Mouse (Mus musculus): Measurements from ENCODE around the gene Il2rb.
A peak's percentile ranks its signal among the peaks of the same experiment; 100 is the strongest.

Gene Il2rb

DNA sequence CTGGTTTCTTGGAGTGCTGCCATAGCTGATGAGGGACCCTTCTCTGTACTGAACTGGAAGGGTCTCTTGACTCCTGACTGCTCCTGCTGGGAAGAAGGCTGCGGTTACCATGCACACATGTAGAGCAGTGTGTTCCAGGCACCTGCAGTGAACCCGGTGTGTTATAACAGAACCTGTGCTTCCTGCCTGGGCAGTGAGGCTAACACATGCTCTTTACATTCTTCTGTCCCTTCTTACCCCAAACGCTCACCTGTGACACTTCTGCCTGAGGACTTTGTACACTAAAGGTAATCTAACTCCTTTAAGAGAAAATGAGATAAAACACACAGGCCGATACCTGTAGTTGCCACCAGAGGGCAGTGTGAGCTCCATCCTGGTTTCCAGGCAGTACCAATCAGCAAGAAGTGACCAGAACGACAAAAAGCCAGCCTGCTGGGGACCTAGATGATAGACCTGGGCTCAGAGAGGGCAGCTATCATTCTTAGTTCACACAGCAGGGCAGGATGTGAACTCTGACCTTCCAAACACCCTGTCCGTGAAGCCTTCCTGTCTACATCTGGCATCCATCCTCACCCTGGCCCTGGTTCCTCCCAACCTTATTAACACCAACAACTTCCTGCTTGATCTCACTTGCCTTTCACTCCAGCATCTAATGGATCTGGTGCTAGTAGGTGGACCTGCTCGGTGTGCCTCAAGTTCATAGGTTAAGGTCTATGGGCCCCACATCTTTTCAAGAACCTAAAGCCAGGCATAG is 19.5 kb upstream of the Il2rb start:
- peaks cover 31% of the 10 kb centered on the region for H3K4me1 ChIP-seq (replicated peaks; ENCODE audit: low read depth, low read length)
- no peaks in the 10 kb centered on the region for H3K9me3 ChIP-seq (ENCODE audit: low read length)
- no peaks in the 10 kb centered on the region for H3K36me3 ChIP-seq (ENCODE audit: insufficient read depth, low read length)
- H3K4me3 ChIP-seq (replicated peaks; ENCODE audit: low read length): no peak overlapping the region
- H3K27me3 ChIP-seq (ENCODE audit: insufficient read depth, low read length): no peaks in the 10 kb centered on the region
- TF ChIP-seq POU5F1 (IDR thresholded peaks at IDR 0.05; ENCODE audit: borderline replicate concordance, low read length): no peak
- TF ChIP-seq CTCF (conservative IDR thresholded peaks at IDR 0.05; ENCODE audit: low read length): peak; percentile 97
- no peak for TF ChIP-seq NANOG (IDR thresholded peaks at IDR 0.05; ENCODE audit: borderline replicate concordance, low read length)

DNA sequence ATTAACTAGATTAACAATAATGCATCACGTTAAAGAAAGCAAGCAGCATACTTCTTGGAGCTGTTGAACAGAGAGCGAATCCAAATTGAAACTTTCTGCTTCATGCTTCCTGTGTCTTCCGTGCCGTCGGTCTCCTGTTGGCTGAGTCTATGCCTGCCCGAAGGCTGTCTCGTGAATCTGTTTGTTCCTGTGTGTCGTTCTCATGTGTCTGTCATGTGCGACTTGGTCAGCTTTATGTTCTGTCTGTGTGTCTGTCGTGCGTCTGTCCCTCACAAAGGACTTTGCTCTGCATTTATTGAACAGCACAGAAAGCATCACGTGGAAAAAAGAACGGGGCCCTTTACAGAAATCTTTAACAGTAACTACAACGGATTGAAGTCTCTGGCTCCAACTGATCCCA is 17.9 kb upstream of the Il2rb start:
- Histone ChIP-seq H3K36me3 (ENCODE audit: insufficient read depth, low read length) (no peaks in the 10 kb centered on the region), H3K27me3 (ENCODE audit: insufficient read depth, low read length) (no peaks in the 10 kb centered on the region), H3K4me3 (replicated peaks; ENCODE audit: low read length) (no peak overlapping the region), H3K4me1 (replicated peaks; ENCODE audit: low read depth, low read length) (peaks cover 34% of the 10 kb centered on the region), H3K9me3 (ENCODE audit: low read length) (no peaks in the 10 kb centered on the region)
- TF ChIP-seq POU5F1 (IDR thresholded peaks at IDR 0.05; ENCODE audit: borderline replicate concordance, low read length) (no peak), CTCF (conservative IDR thresholded peaks at IDR 0.05; ENCODE audit: low read length) (no peak), NANOG (IDR thresholded peaks at IDR 0.05; ENCODE audit: borderline replicate concordance, low read length) (no peak)

DNA sequence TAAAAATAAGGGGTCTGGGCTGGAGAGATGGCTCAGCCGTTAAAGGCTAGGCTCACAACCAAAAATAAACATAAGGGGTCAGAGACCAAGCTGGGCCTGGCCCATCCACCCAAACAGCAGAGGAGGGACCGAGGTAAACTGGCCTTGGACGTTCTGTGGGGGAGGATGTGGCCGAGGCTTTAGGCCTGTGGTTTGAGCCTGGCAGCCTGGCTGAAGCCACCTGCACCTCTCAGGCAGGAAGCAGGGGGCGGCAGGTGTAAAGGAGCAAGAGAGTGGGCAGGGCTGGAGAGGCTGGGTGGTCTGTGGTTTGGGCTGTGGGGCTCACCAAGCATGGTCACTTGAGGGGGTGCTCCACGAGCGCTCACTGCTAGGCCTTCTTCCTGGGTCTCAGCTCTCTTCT is 16.9 kb upstream of the Il2rb start:
- H3K36me3 ChIP-seq (ENCODE audit: insufficient read depth, low read length): no peaks in the 10 kb centered on the region
- H3K4me1 ChIP-seq (replicated peaks; ENCODE audit: low read depth, low read length): peaks cover 34% of the 10 kb centered on the region
- H3K27me3 ChIP-seq (ENCODE audit: insufficient read depth, low read length): no peaks in the 10 kb centered on the region
- TF ChIP-seq CTCF (conservative IDR thresholded peaks at IDR 0.05; ENCODE audit: low read length) (no peak), POU5F1 (IDR thresholded peaks at IDR 0.05; ENCODE audit: borderline replicate concordance, low read length) (no peak), NANOG (IDR thresholded peaks at IDR 0.05; ENCODE audit: borderline replicate concordance, low read length) (no peak)
- no peaks in the 10 kb centered on the region for H3K9me3 ChIP-seq (ENCODE audit: low read length)
- no peak overlapping the region for H3K4me3 ChIP-seq (replicated peaks; ENCODE audit: low read length)

DNA sequence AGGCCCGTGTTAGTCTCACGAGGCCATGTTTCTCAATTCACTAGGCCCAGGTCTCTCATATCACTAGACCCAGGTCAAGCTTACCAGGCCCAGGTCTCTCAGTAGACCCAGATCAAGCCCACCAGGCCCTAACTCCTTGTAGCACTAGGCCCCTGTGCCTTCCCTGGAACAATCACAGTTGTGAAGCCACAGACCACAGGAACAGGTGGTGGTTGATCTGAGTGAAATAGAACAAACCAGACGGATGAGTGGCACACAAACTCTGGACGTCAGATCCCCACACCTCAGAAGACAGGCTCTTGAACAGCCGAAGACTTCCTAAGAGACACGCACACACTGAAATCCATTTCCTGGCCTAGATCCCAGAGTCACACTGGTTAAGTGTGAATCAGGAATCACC is 15.7 kb upstream of the Il2rb start:
- H3K4me3 ChIP-seq (replicated peaks; ENCODE audit: low read length): no peak overlapping the region
- no peaks in the 10 kb centered on the region for H3K36me3 ChIP-seq (ENCODE audit: insufficient read depth, low read length)
- H3K9me3 ChIP-seq (ENCODE audit: low read length): no peaks in the 10 kb centered on the region
- no peak for TF ChIP-seq NANOG (IDR thresholded peaks at IDR 0.05; ENCODE audit: borderline replicate concordance, low read length)
- no peak for TF ChIP-seq CTCF (conservative IDR thresholded peaks at IDR 0.05; ENCODE audit: low read length)
- no peak for TF ChIP-seq POU5F1 (IDR thresholded peaks at IDR 0.05; ENCODE audit: borderline replicate concordance, low read length)
- H3K27me3 ChIP-seq (ENCODE audit: insufficient read depth, low read length): no peaks in the 10 kb centered on the region
- peaks cover 30% of the 10 kb centered on the region for H3K4me1 ChIP-seq (replicated peaks; ENCODE audit: low read depth, low read length)

DNA sequence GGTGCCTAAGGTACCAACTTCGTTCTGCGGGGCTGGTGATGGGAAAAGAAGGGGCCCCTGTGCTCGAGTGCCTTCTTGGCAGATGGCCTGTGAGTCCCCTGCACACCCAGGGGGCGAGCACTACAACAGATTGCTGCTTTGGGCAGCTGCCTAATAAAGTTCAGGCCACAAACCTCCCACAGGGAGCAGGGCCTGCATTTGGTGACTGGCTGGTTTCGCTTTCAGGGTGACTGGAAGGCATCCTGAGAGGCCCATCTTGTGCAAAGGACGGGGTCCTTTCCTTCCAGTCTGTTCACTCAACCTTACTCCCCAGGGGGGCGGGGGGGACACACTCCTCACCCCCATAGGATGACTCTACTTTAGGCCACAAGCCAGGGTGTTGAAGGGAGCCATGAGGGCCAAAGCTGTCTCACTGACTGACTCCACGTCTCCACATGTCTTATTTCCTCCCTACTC is 15.1 kb upstream of the Il2rb start:
- H3K36me3 ChIP-seq (ENCODE audit: insufficient read depth, low read length): no peaks in the 10 kb centered on the region

DNA sequence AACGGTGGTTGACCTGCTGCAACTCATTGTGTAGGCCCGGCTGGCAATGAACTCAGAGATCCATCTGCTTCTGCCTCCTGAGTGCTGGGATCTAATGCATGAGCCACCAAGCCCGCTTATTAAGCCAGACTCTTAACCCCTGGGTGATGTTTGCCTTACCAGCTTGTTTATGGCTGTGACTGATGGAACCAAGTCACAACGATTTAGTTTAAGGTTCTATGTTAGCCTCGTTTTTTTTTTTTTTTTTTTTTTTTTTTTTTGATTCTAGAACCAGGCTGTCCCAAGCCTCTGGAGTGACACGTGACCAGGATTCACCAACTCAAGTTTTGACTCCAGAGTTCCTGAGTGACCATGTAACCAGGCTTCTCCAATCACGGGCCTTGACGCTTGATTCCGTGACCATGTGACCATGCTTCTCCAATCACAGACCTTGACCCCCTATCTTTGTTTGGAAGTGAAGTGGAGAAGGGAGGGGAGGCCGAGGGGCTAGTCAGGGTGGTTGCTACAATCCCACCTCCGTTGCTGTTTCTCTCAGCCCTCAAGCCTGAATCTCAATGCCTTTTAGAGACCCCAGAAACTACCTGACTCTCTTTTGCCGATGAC is 14.3 kb upstream of the Il2rb start:
- peak overlapping the region; percentile 54 for H3K4me3 ChIP-seq (replicated peaks; ENCODE audit: low read length)
- H3K36me3 ChIP-seq (ENCODE audit: insufficient read depth, low read length): no peaks in the 10 kb centered on the region
- TF ChIP-seq POU5F1 (IDR thresholded peaks at IDR 0.05; ENCODE audit: borderline replicate concordance, low read length) (no peak), CTCF (conservative IDR thresholded peaks at IDR 0.05; ENCODE audit: low read length) (no peak), NANOG (IDR thresholded peaks at IDR 0.05; ENCODE audit: borderline replicate concordance, low read length) (no peak)
- peaks cover 20% of the 10 kb centered on the region for H3K4me1 ChIP-seq (replicated peaks; ENCODE audit: low read depth, low read length)
- H3K27me3 ChIP-seq (ENCODE audit: insufficient read depth, low read length): peaks cover 4% of the 10 kb centered on the region; the same call in 1 of the 2 replicates
- peaks cover 7% of the 10 kb centered on the region for H3K9me3 ChIP-seq (ENCODE audit: low read length)

More for the DNA sequence above, 15.1 kb upstream of the Il2rb start:
- Histone ChIP-seq H3K4me3 (replicated peaks; ENCODE audit: low read length) (peak overlapping the region; percentile 54), H3K9me3 (ENCODE audit: low read length) (no peaks in the 10 kb centered on the region), H3K27me3 (ENCODE audit: insufficient read depth, low read length) (no peaks in the 10 kb centered on the region), H3K4me1 (replicated peaks; ENCODE audit: low read depth, low read length) (peaks cover 25% of the 10 kb centered on the region)
- no peak for TF ChIP-seq CTCF (conservative IDR thresholded peaks at IDR 0.05; ENCODE audit: low read length)
- TF ChIP-seq NANOG (IDR thresholded peaks at IDR 0.05; ENCODE audit: borderline replicate concordance, low read length): no peak
- no peak for TF ChIP-seq POU5F1 (IDR thresholded peaks at IDR 0.05; ENCODE audit: borderline replicate concordance, low read length)

DNA sequence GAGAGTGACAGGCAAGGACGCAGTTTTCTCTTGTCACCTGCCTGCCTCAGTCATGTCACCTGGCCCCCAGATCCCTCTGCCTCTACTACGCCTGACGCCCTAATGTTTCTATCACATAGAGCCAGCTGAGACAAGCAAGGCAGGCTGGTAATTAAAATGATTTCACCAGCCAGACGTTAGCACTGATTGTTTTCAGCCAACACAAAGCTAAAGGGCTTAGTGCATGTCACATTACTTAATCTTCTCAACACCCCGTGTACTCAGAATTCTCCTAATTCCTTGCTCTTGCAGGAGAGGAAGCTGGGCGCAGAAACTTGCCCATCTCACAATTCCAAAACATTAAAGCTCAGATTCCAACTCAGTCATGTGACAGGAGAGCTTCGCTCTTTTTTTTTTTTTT is 13.4 kb upstream of the Il2rb start:
- no peak for TF ChIP-seq POU5F1 (IDR thresholded peaks at IDR 0.05; ENCODE audit: borderline replicate concordance, low read length)
- TF ChIP-seq CTCF (conservative IDR thresholded peaks at IDR 0.05; ENCODE audit: low read length): no peak
- no peak for TF ChIP-seq NANOG (IDR thresholded peaks at IDR 0.05; ENCODE audit: borderline replicate concordance, low read length)
- H3K27me3 ChIP-seq (ENCODE audit: insufficient read depth, low read length): peaks cover 4% of the 10 kb centered on the region; the same call in 1 of the 2 replicates
- H3K4me1 ChIP-seq (replicated peaks; ENCODE audit: low read depth, low read length): peaks cover 20% of the 10 kb centered on the region
- no peaks in the 10 kb centered on the region for H3K36me3 ChIP-seq (ENCODE audit: insufficient read depth, low read length)
- H3K9me3 ChIP-seq (ENCODE audit: low read length): peaks cover 13% of the 10 kb centered on the region
- no peak overlapping the region for H3K4me3 ChIP-seq (replicated peaks; ENCODE audit: low read length)

DNA sequence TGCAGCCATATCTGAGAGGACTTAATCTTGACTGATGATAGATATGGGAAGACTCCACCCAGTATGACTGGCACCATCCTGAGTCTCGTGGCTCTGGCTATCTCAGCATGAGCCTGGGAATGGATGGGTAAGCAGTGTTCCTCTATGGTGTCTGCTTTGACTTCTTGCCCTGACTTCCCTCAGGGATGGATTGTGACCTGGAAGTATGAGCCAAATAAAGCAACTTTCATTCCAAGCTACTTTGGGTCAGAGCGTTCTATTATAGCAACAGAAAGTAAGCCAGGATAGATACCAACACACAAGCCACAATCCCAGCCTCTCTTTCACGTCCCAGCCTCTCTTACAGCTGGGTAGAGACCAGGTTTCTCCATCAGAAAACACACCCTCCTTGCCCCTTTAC is 10.5 kb upstream of the Il2rb start:
- Histone ChIP-seq H3K27me3 (ENCODE audit: insufficient read depth, low read length) (peaks cover 18% of the 10 kb centered on the region; the same call in 1 of the 2 replicates), H3K4me3 (replicated peaks; ENCODE audit: low read length) (no peak overlapping the region)
- no peak for TF ChIP-seq CTCF (conservative IDR thresholded peaks at IDR 0.05; ENCODE audit: low read length)
- TF ChIP-seq POU5F1 (IDR thresholded peaks at IDR 0.05; ENCODE audit: borderline replicate concordance, low read length): no peak

More for the DNA sequence above, 10.5 kb upstream of the Il2rb start:
- H3K9me3 ChIP-seq (ENCODE audit: low read length): peaks cover 13% of the 10 kb centered on the region
- H3K36me3 ChIP-seq (ENCODE audit: insufficient read depth, low read length): no peaks in the 10 kb centered on the region
- H3K4me1 ChIP-seq (replicated peaks; ENCODE audit: low read depth, low read length): peaks cover 13% of the 10 kb centered on the region

Measured in E14TG2a.4 (cell line).